Mouse (Mus musculus): ENCODE measurements around the gene Phpt1.
"Not testable (repeated sequence)": the region's sequence is repeated elsewhere in the genome, so short reads cannot be mapped to it uniquely, and the experiment has no call there.

The Phpt1 gene

GRCm38 (mm10) chr2:25558774-25559173, 16.2 kb downstream of the Phpt1 start:
- DNase-seq (ENCODE audit: low spot score), result no peak

GRCm38 (mm10) chr2:25557964-25558360, 17.1 kb downstream of the Phpt1 start:
- DNase-seq (ENCODE audit: low spot score), result no peak

DNA sequence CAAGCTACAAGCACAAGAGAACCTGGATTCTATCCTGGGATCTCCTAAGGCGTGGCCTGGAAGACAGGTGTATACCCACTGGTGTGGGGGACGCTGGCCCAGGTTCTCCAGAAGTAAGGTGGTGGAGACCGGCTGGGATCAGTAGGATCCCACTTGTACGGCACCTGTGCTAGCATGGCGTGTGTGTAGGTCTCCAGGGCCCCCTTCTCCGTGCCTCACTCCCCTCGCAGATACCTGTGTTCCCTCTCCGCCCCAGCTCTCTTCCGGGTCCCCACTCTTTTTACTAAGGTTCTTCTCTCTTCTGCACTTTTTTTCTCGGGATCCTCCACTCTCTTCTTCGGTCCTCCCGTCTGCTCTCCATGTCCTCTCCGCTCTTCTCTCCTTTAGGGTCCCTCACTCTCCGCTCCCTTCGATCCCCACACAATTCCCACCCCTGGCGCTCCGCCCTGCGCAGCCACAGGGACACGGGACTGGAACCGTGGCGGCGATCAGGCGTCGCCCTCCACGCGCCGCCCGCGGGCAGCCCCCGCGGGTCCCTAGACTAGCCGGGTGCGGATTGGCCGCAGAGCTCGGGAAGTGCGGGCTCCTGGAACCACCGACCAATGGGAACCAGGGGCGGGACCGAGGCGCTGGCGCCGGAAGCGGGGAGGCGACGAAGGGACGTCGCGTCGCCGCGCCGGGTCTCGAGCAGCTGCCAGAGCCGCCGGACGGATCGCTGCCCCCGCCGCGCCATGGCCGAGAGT, 17.6 kb downstream of the Phpt1 start, which contains the start of gene Edf1:
Edf1 (plus strand) TSS at position 627 of the 743 bp plus-strand sequence.
- DNase-seq (ENCODE audit: low spot score), result peak; percentile 90

DNA sequence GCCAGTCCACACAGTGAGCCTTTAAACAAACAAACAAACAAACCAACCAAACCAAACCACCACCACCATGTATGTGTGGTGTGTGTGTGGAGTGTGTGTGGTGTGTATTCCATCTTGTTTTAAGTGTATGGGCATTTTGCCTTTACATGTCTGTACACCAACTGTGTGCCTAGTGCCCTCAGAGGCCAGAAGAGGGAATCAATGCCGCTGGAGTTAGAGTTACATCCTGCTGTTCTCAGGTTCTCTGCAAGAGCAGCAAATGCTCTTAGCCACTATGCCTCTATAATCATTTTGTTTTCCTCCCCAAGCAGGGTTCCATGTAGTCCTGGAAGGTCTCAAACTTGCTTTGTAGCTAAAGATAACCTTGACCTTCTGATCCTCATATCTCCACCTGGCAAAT, 18.7 kb downstream of the Phpt1 start:
- no peak for DNase-seq (ENCODE audit: low spot score)

- not testable (repeated sequence) for DNase-seq (ENCODE audit: low spot score)
Observed at GRCm38 (mm10) chr2:25555479-25555878, 19.5 kb downstream of the Phpt1 start.

DNA sequence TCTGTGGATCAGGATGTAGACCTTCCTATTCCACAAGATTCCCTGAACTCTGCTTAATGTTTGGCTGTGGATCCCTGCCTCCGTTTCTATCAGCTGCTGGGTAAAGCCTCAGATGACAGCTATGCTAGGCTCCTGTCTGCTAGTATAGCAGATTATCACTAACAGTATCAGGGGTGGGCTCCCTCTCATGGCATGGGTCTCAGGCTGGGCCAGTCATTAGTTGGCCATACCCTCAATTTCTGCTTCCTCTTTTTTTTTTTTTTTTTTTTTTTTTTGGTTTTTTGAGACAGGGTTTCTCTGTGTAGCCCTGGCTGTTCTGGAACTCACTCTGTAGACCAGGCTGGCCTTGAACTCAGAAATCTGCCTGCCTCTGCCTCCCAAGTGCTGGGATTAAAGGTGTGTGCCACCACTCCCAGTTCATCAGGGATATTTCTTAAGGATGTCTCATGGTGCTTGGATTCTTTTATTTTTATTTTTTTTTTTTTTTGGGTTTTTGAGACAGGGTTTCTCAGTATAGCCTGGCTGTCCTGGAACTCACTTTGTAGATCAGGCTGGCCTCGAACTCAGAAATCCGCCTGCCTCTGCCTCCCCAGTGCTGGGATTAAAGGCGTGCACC, 21.7 kb downstream of the Phpt1 start:
- DNase-seq (ENCODE audit: low spot score), result not testable (repeated sequence)

GRCm38 (mm10) chr2:25551186-25551585, 23.8 kb downstream of the Phpt1 start:
- DNase-seq (ENCODE audit: low spot score), result no peak

DNA sequence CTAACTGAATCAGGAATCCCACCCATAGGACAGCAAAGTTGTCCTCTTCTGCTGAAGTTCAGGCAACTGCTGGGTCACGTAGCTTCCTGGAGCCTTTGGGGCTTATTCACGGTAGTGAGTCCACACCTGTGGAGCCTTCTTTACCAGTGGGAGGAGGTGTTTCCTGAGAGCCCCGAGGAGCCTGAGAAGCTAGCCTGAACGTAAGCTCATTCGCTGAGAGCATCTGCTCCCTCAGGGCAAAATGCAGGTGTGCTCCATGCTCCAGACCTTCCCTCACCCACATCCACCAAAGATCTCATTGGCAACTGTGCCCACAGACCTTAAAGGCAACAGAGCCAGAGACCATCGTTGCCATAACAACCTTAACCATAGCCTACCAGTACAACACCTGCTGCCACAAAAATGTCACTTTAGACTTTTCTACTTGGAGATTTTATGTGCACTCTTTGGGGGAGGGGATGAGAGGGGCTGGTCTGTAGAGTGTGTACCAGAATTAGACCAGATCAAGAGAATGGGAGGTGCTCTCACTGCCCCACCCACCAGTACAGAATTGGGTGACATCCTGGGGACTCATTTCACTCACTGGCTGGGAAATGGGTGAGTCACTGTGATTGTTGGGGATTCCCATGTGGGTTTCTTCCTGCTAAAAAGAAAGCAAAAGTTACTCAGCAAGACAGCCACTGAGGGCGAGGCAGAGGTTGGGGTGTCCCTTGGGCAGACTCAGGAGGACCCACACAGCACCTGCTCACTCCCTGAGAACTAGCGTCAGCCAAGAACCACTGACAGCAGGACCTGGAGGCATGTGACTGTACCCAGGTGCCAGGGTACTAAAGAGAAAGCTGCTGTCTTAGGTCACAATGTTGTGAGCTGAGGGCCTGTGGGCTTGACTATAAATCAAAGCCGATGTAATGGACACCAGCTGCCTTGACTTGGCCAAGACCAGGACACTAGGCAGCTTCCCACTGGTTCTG, 25.7 kb downstream of the Phpt1 start:
- no peak for DNase-seq (ENCODE audit: low spot score)

GRCm38 (mm10) chr2:25546811-25547491, 28.1 kb downstream of the Phpt1 start, which contains the start of gene Traf2:
Traf2 (minus strand) TSS chr2:25546940.
- peak; percentile 94 for DNase-seq (ENCODE audit: low spot score)

DNA sequence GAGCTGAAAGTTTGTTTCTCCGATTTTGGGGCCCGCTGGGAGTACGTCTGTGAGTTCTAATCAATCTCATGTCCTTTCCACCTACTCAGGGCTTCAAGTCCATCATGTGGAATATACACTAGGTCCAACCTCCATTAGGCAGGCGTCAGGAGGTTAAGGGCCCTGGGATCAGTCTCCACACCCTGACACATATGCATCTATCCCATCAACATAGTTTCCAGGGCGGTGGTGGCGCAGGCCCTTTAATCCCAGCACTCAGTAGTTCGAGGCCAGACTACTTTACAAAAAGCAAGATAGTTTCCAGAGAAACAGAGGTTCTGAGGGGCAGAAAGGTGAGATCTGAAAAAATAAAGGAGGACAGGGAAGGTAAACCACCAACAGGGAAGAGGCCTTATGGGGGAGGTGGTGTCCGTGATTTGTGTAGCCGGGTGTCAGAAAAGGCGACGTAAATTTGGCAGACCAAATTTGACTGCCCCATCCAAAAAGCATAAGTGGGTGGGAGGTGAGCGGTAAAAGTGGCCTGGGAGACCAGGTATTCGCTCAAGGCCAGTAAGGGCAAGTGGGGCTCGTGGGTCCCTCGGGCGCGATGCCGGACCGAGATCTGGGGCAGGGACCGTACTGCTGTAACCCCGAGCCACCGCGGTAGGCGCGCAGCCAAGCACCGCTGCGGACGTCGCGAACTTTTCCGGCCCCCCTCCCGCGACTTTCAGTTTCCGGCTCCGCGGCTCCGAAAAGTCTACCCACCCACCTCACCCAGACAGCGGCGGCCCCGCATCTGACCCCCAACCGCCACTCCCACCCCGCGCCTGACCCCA, 28.8 kb downstream of the Phpt1 start:
- DNase-seq (ENCODE audit: low spot score), result no peak

- DNase-seq (ENCODE audit: low spot score), result no peak
Observed at GRCm38 (mm10) chr2:25541644-25542367, 33.2 kb downstream of the Phpt1 start.

DNA sequence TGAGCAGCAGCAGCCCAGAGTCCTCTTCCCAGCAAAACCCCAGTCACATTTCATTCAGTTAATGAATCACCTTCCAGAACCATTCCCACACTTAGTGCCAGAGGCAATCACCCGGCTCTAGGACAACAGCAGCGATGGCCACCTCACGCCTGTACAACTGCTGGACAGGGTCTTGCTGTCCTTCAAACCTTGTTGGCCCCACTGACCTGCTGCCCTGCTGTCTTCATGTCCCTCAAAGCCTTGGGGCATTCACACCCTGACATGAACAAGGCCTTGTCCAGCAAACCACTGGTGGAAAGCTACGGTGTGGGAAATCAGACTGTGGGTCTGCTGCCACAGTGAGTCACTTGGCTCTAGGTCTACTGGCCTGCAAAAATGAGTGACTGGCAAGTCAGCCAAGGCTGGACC, 34.5 kb downstream of the Phpt1 start:
- no peak for DNase-seq (ENCODE audit: low spot score)

DNA sequence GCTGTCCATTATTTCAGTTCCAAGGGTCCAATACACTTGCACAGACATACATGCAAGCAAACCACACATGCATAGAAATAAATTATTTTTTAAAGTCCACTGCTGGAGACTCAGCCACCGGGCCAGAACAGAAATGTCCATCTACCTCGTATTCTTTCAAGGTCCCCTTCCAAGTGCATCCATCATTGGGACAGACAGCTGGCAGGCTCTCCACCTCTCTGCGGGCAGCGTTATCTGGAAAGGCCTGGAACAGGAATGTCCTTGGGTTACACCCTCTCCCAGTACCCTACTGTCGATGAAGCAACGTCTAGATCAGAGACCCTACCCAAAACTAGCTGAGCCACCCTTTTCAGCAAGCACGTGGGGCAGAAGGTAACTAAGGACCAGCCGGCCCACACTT, 38.5 kb downstream of the Phpt1 start:
- DNase-seq (ENCODE audit: low spot score), result no peak

- no peak for DNase-seq (ENCODE audit: low spot score)
Observed at GRCm38 (mm10) chr2:25534866-25535182, 40.2 kb downstream of the Phpt1 start.

DNA sequence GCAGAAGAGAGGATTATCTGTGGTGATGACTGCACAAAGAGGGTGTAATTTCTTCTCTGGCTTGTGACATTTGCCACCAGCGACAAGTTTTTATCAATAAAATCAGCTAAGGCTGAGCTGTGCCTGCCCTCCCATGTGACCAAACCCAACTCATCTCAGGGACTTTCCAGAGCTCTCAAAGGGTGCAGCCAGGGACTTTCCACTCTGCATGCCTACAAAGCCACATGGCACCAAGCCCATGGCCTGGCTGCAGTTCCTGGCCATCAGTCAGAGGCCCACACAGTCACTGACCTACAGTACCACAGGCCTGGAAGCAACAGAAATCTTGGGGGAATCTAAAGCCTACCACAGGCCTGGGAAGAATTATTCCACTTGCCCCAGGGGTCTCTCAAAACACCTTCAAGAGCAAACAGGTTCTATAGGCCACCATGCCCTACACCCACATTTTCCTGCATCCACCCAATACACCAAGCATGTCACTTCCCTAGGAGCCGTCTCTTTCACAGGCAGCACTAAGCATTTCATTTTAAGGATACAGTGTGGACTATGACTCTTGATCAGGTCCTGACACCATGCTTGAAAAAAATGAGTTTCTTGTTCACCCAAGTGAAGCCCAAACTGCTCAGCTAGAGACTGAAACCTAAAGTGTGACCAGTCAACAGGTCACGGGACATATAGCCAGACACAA, 40.7 kb downstream of the Phpt1 start:
- DNase-seq (ENCODE audit: low spot score), result no peak

DNA sequence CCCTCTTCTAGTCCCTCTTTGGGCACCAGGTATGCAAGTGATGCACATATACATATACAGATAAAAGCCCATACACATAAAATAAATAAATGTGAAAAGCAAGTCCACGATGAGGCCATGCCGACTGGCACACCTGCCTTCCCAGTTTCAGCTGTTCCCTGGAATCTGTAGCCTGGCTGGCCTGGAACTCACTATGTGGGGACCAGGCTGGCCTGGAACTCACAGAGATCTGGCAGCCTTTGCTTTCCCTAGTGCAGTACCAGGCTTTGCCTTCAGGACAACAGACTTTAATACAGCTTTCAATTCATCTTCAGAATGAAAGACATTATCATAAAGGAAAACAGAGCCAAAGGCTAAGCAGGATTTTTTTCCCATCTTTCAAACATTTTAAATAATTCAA, 41.3 kb downstream of the Phpt1 start:
- DNase-seq (ENCODE audit: low spot score), result no peak

- no peak for DNase-seq (ENCODE audit: low spot score)
Observed at GRCm38 (mm10) chr2:25526510-25527302, 48.3 kb downstream of the Phpt1 start.
